Mouse (Mus musculus) cerebellum, adult 9-11 months (tissue): Measurements from ENCODE around the gene Cttnbp2nl.
A peak's percentile ranks its signal among the peaks of the same experiment; 100 is the strongest.

Experiments
- DNase-seq: peaks from one replicate; pipeline ENCODE4 v3.0.0; 2022

Gene Cttnbp2nl

GRCm38 (mm10) chr3:105058627-105059513 lies 5.9 kb upstream of the Cttnbp2nl start:
- peak; percentile 80 for DNase-seq

- DNase-seq: no peak
Observed at GRCm38 (mm10) chr3:105055666-105056065, 2.7 kb upstream of the Cttnbp2nl start.

GRCm38 (mm10) chr3:105054952-105055351 lies 2.0 kb upstream of the Cttnbp2nl start:
- no peak for DNase-seq

GRCm38 (mm10) chr3:105053698-105054001 lies 704 bp upstream of the Cttnbp2nl start:
- no peak for DNase-seq

- DNase-seq: no peak
Observed at GRCm38 (mm10) chr3:105052171-105052936, 592 bp downstream of the Cttnbp2nl start.

GRCm38 (mm10) chr3:105051103-105051502 lies 1.8 kb downstream of the Cttnbp2nl start:
- no peak for DNase-seq

GRCm38 (mm10) chr3:105049848-105050247 lies 3.1 kb downstream of the Cttnbp2nl start:
- no peak for DNase-seq

- no peak for DNase-seq
Observed at GRCm38 (mm10) chr3:105047616-105048015, 5.3 kb downstream of the Cttnbp2nl start.

GRCm38 (mm10) chr3:105046870-105047269 lies 6.1 kb downstream of the Cttnbp2nl start:
- DNase-seq: no peak

GRCm38 (mm10) chr3:105043746-105044145 lies 9.2 kb downstream of the Cttnbp2nl start:
- no peak for DNase-seq

- no peak for DNase-seq
Observed at GRCm38 (mm10) chr3:105040983-105041625, 11.8 kb downstream of the Cttnbp2nl start.

GRCm38 (mm10) chr3:105040002-105040401 lies 12.9 kb downstream of the Cttnbp2nl start:
- no peak for DNase-seq

GRCm38 (mm10) chr3:105037240-105037770 lies 15.6 kb downstream of the Cttnbp2nl start:
- DNase-seq: no peak

- DNase-seq: no peak
Observed at GRCm38 (mm10) chr3:105036281-105036847, 16.6 kb downstream of the Cttnbp2nl start.

- no peak for DNase-seq
Observed at GRCm38 (mm10) chr3:105023371-105024005, 29.5 kb downstream of the Cttnbp2nl start.

- DNase-seq: no peak
Observed at GRCm38 (mm10) chr3:105019826-105020692, 32.9 kb downstream of the Cttnbp2nl start.

GRCm38 (mm10) chr3:105018783-105019105 lies 34.2 kb downstream of the Cttnbp2nl start:
- no peak for DNase-seq

GRCm38 (mm10) chr3:105018085-105018782 lies 34.7 kb downstream of the Cttnbp2nl start:
- no peak for DNase-seq

GRCm38 (mm10) chr3:105017314-105017713 lies 35.6 kb downstream of the Cttnbp2nl start:
- DNase-seq: no peak

- no peak for DNase-seq
Observed at GRCm38 (mm10) chr3:105016204-105016603, 36.7 kb downstream of the Cttnbp2nl start.

- DNase-seq: no peak
Observed at GRCm38 (mm10) chr3:105014908-105015307, 38.0 kb downstream of the Cttnbp2nl start.
